Mouse (Mus musculus): ENCODE measurements at regions not wholly inside any gene's neighbourhood (a gene's known extent, or its start where the extent isn't known, plus 50 kb on each side); places are given as distances from the start of the nearest gene placed in this dataset.

DNA sequence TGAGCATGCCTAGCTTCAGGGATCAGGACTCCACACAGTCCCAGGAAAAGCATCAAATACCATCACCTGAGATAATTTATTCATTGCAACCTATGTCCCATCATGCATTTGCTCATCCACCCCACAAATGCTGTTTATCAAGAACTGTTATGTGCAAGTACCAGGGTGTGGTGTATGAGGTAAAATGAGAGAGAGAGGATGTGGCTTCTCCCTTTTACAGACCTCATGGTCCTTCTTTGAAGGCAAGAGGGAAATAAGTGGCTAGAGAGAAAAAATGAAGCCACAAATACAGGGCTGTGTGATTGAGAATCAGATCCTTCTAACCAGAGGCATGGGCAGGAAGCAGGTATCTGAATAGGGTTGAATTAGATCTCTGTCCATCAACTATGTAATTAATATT is 51.3 kb upstream of the Camk1g start:
- DNase-seq (ENCODE audit: low spot score), result no peak
- Histone ChIP-seq H3K9me3 (replicated peaks; ENCODE audit: control insufficient read depth, low read length) (no peaks in the 10 kb centered on the region), H3K36me3 (replicated peaks; ENCODE audit: control insufficient read depth, insufficient read depth, low read depth, low read length) (no peaks in the 10 kb centered on the region), H3K9ac (replicated peaks; ENCODE audit: low read length) (no peak overlapping the region), H3K4me3 (ENCODE audit: low read depth, low read length) (no peak overlapping the region), H3K27me3 (ENCODE audit: control insufficient read depth, insufficient read depth, low read length) (no peaks in the 10 kb centered on the region), H3K4me2 (ENCODE audit: low read depth, low read length) (no peak overlapping the region), H3K4me1 (ENCODE audit: control insufficient read depth, insufficient read depth, low read length) (peaks cover 2% of the 10 kb centered on the region; the same call in 1 of the 2 replicates), H3K27ac (replicated peaks; ENCODE audit: low read depth, low read length) (no peak overlapping the region)
- ATAC-seq (replicated peaks; ENCODE audit: insufficient number of reproducible peaks, low FRiP score, low TSS enrichment, low read depth), result no peak

MicroRNA genes in the stretch of these regions (microRNA counts, 519-probe panel; counts per million panel counts)
- microRNA mmu-miR-205, result 6,264 counts per million, percentile 97 among the panel's probes with 10 or more counts

Small RNAs in the stretch of these regions (microRNA-seq; reads per million reads assigned to microRNA genes)
- gene Mir205 (ENCODE audit: borderline number of aligned reads), result 8,656 reads per million, percentile 92 among the genes with 10 or more reads in this experiment

Data from embryonic facial prominence, embryonic 11.5 days (tissue).